Mouse (Mus musculus): Measurements from ENCODE around the gene Ghrh.

- no peak for TF ChIP-seq MAZ (IDR thresholded peaks at IDR 0.05; ENCODE audit: low read depth, low read length)
- no peak for TF ChIP-seq MAX (IDR thresholded peaks at IDR 0.05; ENCODE audit: low read length)
- no peak for TF ChIP-seq CTCF (conservative IDR thresholded peaks at IDR 0.05 in 1 of 2, IDR thresholded peaks at IDR 0.05 in 1 of 2; ENCODE audit: low read depth in 2 of 2, low read length in 2 of 2)
- TF ChIP-seq POLR2A (IDR thresholded peaks at IDR 0.05; ENCODE audit: low read depth, low read length) = no peak
- no peak for TF ChIP-seq MAFK (IDR thresholded peaks at IDR 0.05; ENCODE audit: insufficient replicate concordance, low read length)
- no peak for TF ChIP-seq BHLHE40 (IDR thresholded peaks at IDR 0.05; ENCODE audit: low read depth, low read length)
These were observed 22.1 kb downstream of the Ghrh start for GRCm38 (mm10) chr2:157325238-157325637.

All from CH12.LX (cell line).